Mouse (Mus musculus) lung, adult 2 months (tissue): ENCODE results near the gene Scube3.

Experiments used
- CTCF ChIP-seq: fragments of 200-500 bp; IDR thresholded peaks from 2 replicates; pipeline ENCODE4 v1.5.1; 2011; ENCODE audit warnings: mild to moderate bottlenecking, low read length, control low read depth; ENCODE audit not compliant: insufficient read depth
- POLR2A ChIP-seq: fragments of 200-500 bp; IDR thresholded peaks from 2 replicates; pipeline ENCODE4 v1.6.1; 2011; ENCODE audit warnings: low read depth, mild to moderate bottlenecking, control low read depth, low read length, borderline replicate concordance; ENCODE audit errors: extremely low read depth

- TF ChIP-seq CTCF (no peak), POLR2A (no peak)
Observed at GRCm38 (mm10) chr17:28208314-28208612, 66.3 kb downstream of the Scube3 start.
